Mouse (Mus musculus) forebrain, embryonic 15.5 days (tissue): ENCODE results near the gene Gemin8. TPM values are rescaled to one million over a fixed set of nuclear protein-coding genes. Genes with fewer than 3 reads are reported as not detected.

ENCODE experiments used
- ATAC-seq: fragments of 200-750 bp; cut with Nextera tagmentation; replicated peaks from 2 replicates; pipeline ENCODE4 v1.8.0; 2017; ENCODE audit warnings: mild to moderate bottlenecking, moderate TSS enrichment, moderate library complexity
- H3K27ac ChIP-seq: fragments of 300-500 bp; sonication (generic); replicated peaks from 2 replicates; pipeline ENCODE4 v1.5.1; 2015; ENCODE audit warnings: mild to moderate bottlenecking, inconsistent platforms
- H3K27me3 ChIP-seq: fragments of 300-500 bp; sonication (generic); 2 replicates; pipeline ENCODE4 v1.6.1; 2015; ENCODE audit warnings: inconsistent platforms
- H3K36me3 ChIP-seq: fragments of 300-500 bp; sonication (generic); 2 replicates; pipeline ENCODE4 v1.6.1; 2015; ENCODE audit warnings: mild to moderate bottlenecking, inconsistent platforms
- H3K4me1 ChIP-seq: fragments of 300-500 bp; sonication (generic); 2 replicates; pipeline ENCODE4 v1.6.1; 2015; ENCODE audit warnings: inconsistent platforms
- H3K4me2 ChIP-seq: fragments of 300-500 bp; sonication (generic); replicated peaks from 2 replicates; pipeline ENCODE4 v1.6.1; 2015; ENCODE audit warnings: mild to moderate bottlenecking, inconsistent platforms
- H3K4me3 ChIP-seq: fragments of 300-500 bp; sonication (generic); 2 replicates; pipeline ENCODE4 v1.5.1; 2015; ENCODE audit warnings: mild to moderate bottlenecking, inconsistent platforms
- H3K9ac ChIP-seq: fragments of 300-500 bp; sonication (generic); replicated peaks from 2 replicates; pipeline ENCODE4 v1.6.1; 2015; ENCODE audit warnings: mild to moderate bottlenecking, inconsistent platforms
- H3K9me3 ChIP-seq: fragments of 300-500 bp; sonication (generic); 2 replicates; pipeline ENCODE4 v1.6.1; 2016; ENCODE audit warnings: inconsistent platforms
- WGBS: fragments of 180-500 bp; shearing (Covaris S2); methylation state at CpG from one replicate; pipeline ENCODE4 v1.1.7; 2015; ENCODE audit warnings: mixed read lengths; 5-methylcytosine and 5-hydroxymethylcytosine counted together
- polyA plus RNA-seq: library from polyadenylated mRNA; unstranded; fragments of >200 nt; fragmentation: Nextera tagmentation; extraction: Ambion mirVana; gene quantifications from 2 replicates; pipeline ENCODE4 v1.2.1, GENCODE M21; 2015

The Gemin8 gene
- polyA plus RNA-seq = 11.0 and 11.4 TPM in 2 replicates

DNA sequence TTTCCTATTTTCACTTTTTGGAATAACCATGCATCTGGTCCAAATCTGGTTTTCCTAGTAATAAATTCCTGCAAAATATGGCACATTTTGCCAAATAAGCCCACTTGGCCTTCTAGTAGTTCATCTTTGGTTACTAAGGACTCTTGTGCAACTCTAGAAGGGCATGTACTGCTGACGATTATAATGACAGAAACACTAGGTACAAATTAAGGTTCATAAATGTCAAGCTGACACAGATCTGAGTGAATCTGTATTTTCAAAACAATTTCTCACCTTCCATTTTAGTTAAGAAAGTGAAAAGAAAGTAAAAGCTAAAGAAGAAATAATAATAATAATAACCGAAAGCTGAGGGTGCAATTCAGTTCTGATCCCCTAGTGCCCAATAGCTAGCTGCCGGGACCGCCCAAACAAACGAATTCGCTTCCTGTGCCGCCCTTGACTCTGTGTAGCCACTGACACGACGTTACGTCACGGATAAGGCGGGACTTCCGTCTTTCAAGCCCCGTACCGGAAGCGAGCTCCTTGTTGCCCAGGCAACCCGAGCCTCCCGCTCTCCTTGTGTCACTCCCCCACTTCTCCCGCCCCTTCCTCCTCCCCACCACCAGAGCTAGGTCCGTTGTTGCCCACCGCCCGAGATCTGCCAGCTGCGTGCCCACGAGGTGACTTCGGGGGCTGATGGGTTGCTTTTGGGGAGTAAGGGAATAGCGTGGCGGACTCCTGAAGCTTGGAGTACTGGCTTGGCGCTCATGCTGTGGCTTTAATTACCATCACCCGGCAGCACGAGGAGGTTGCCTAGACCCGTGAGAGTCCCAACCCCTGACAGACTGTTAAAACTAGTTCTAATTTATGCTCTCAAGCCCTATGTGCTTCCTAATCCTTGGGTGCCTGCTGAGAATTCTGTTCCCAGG, at the start of gene Gemin8:
Gene Gemin8, plus strand, starts transcription at position 563 of the 908 bp plus-strand sequence.
- Histone ChIP-seq H3K9ac (peak within 1 kb of the TSS; percentile 55), H3K4me1 (peaks cover 26% of the 10 kb centered on the region), H3K4me2 (peak within 1 kb of the TSS; percentile 40), H3K27ac (peak within 1 kb of the TSS; percentile 89), H3K9me3 (no peaks in the 10 kb centered on the region), H3K36me3 (no peaks in the 10 kb centered on the region), H3K27me3 (no peaks in the 10 kb centered on the region), H3K4me3 (peak within 1 kb of the TSS; percentile 55)
- 15% methylated on average over 31 of the region's 31 CpGs for WGBS
- peak; percentile 99 for ATAC-seq

DNA sequence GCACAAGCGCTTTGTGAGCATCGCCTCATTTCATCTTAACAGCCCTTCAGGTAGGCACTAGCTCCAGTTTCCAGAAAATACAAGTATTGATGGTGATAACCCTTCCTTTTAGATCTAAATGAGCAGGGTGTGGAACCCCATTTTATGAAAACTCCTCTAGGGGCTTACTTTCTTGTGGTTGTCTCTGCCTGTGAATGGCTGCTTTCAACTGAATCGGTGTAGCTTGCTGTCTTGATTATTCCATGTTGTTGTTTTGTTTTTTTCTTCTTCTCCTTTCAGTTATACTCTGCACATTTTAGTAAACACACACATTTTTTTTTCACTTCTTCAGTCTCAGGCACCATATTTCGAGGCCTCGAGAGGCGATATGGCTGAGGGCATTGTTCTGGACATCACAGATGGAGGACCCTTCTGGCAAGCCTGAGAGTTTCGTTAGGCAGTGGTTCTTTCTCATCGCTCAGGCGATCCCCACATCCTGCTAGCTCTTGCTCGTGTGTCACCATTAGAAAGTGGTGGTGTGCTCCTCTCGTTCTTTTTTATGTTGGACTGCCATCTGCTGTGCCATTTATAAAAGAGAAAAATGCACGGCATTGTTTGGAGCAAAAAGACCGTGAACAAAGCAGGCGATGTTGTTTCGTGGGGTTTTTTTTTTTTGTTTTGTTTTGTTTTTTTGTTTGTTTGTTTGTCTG, 23.0 kb upstream of the Gemin8 start:
- no peak overlapping the region for H3K9ac ChIP-seq
- no peak overlapping the region for H3K4me3 ChIP-seq
- ATAC-seq = peak; percentile 92
- H3K4me1 ChIP-seq = no peaks in the 10 kb centered on the region
- no peaks in the 10 kb centered on the region for H3K36me3 ChIP-seq
- peak overlapping the region; percentile 28; the same call in 1 of the 2 replicates for H3K4me2 ChIP-seq
- no peak overlapping the region for H3K27ac ChIP-seq
- H3K27me3 ChIP-seq = no peaks in the 10 kb centered on the region
- WGBS = 37% methylated on average over 15 of the region's 15 CpGs
- H3K9me3 ChIP-seq = no peaks in the 10 kb centered on the region

DNA sequence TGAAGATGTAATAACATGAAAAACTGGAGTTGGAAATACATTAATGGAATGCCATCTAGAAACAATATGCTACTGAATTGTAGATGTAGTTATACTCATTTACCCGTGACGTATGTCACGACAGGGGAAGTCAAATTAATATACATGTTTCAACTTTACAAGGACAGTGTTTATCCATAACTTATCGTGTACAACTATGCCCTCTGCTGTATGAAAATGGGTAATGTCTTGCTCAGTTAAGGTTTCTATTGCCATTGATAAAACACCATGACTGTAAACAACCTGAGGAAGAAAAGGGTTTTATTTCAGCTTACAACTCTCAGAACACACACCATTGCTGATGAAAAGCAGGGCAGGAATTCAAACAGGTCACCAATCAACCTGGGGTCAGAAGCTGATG, 7.5 kb upstream of the Gemin8 start:
- no peaks in the 10 kb centered on the region for H3K27me3 ChIP-seq
- H3K4me3 ChIP-seq = no peak overlapping the region
- H3K4me1 ChIP-seq = no peaks in the 10 kb centered on the region
- H3K9me3 ChIP-seq = no peaks in the 10 kb centered on the region
- no peak overlapping the region for H3K27ac ChIP-seq
- no peak for ATAC-seq
- no peaks in the 10 kb centered on the region for H3K36me3 ChIP-seq
- no peak overlapping the region for H3K4me2 ChIP-seq
- WGBS = 56% methylated on average over 4 of the region's 4 CpGs
- H3K9ac ChIP-seq = no peak overlapping the region

DNA sequence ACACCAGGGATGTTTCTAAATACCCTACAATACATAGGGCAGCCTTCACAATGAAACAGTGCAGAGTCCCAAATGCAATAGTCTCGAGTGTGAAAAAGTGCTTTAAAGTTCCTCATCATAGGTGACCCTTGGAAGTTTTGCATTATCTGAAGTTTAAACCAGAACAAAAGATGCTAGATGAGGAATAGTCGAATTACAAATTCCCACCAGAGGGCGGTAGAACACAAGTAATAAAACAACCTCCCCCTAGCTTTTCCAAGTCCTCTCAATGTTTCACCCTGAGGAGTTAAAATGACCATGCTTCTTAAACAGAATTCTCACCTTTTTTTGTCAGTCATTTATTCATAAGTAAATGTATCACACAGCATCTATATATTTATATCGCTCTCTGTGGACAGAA, 2.9 kb upstream of the Gemin8 start:
- Histone ChIP-seq H3K9ac (no peak overlapping the region), H3K27me3 (no peaks in the 10 kb centered on the region), H3K4me3 (no peak overlapping the region), H3K36me3 (no peaks in the 10 kb centered on the region), H3K4me2 (no peak overlapping the region), H3K9me3 (no peaks in the 10 kb centered on the region), H3K27ac (no peak overlapping the region), H3K4me1 (peaks cover 15% of the 10 kb centered on the region)
- ATAC-seq = no peak
- WGBS = 9% methylated on average over 4 of the region's 4 CpGs

DNA sequence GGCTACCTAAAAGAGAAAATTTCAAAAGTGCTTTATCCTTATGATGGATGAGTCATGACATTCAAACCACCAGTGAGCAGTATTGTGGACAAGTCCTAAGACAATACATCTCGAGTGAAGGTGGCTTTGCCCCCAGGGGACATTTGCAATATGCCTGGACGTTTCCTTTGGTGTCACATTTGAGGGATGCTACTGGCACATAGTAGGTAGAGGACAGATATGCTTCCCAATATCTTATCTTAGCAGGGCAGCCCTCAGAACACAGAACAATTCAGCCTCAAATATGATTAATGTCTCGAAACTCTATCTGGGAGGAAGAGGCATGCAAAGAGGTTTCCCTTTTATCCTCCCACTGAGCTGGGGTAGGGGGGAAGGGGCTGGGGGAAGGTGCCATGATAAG, 2.3 kb upstream of the Gemin8 start:
- ATAC-seq = no peak
- 58% methylated on average over 3 of the region's 3 CpGs for WGBS
- H3K4me1 ChIP-seq = peaks cover 21% of the 10 kb centered on the region

DNA sequence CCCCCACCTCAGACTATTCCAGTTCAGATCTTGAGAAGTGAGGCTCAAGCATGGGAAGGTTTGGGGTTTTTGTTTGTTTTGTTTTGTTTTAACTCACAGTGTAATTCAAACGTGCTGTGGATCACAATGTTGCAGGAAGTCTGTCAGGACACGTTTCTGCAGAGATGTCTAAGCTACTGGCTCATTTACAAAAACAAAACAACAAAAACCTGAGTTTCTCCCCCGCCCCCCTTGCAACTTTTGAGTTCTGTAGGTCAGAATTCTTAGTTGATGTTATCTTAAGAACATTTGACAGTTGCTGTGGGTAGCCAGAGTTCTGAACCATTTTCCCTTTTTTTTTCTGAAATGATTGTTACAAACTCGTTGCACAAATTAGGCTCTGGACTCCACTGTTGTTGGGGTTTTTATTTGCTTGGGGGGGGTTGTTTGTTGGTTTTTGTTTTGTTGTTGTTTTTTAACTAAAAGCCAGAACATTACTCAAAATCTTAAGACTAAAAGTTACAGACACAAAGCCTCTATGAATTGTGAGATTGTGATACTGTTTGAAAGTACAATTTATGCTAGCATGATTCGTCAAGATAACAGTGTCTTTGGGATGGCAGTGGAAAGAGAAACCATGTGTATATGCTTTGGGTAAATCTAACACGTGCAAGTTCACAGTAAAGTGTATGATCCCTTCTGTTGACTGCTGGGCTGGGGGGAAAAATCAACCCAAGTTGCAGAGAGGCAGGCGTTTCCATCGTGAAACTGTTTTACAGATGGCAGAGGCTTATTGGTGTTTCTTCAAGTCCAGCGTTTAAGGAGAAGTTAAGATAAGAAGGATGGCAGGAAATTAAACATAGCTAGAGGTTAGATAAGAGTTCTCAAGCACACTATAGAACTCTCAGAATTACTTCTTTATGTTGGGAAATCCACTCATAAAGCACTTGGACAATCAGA, 815 bp downstream of the Gemin8 start:
- peak overlapping the region; percentile 55 for H3K9ac ChIP-seq
- H3K4me2 ChIP-seq = peak overlapping the region; percentile 40
- H3K4me3 ChIP-seq = peak overlapping the region; percentile 55
- 18% methylated on average over 9 of the region's 9 CpGs for WGBS
- no peaks in the 10 kb centered on the region for H3K36me3 ChIP-seq
- no peaks in the 10 kb centered on the region for H3K27me3 ChIP-seq
- no peaks in the 10 kb centered on the region for H3K9me3 ChIP-seq
- H3K4me1 ChIP-seq = peaks cover 26% of the 10 kb centered on the region
- H3K27ac ChIP-seq = peak overlapping the region; percentile 89
- no peak for ATAC-seq

More for the DNA sequence above, 2.3 kb upstream of the Gemin8 start:
- Histone ChIP-seq H3K4me3 (no peak overlapping the region), H3K27ac (no peak overlapping the region), H3K4me2 (no peak overlapping the region), H3K9ac (no peak overlapping the region), H3K36me3 (no peaks in the 10 kb centered on the region), H3K27me3 (no peaks in the 10 kb centered on the region), H3K9me3 (no peaks in the 10 kb centered on the region)

DNA sequence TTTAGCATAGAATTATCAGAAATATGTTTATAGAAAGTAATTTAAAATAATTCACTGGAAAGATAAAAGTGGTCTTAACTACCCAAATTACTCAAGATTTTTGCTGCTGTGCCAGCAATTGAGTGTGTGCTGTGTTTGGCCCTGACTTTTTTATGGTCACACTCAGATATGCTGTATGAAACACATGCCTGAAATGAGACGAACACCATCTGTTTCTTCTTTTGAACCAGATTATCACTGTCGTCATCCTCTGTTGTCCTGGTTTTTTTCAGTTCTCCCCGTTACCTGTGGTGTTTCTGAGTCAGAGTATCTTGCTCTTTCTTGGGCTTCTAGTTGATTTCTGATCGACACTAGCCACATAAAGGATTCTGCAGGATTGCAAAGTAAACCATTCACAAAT, 1.8 kb downstream of the Gemin8 start:
- peak overlapping the region; percentile 55; the same call in 1 of the 2 replicates for H3K4me3 ChIP-seq
- H3K4me2 ChIP-seq = peak overlapping the region; percentile 40
- no peaks in the 10 kb centered on the region for H3K36me3 ChIP-seq
- H3K27ac ChIP-seq = peak overlapping the region; percentile 89
- no peaks in the 10 kb centered on the region for H3K27me3 ChIP-seq
- H3K4me1 ChIP-seq = peaks cover 26% of the 10 kb centered on the region
- WGBS = 38% methylated on average over 4 of the region's 4 CpGs
- H3K9me3 ChIP-seq = no peaks in the 10 kb centered on the region
- ATAC-seq = no peak
- no peak overlapping the region for H3K9ac ChIP-seq

DNA sequence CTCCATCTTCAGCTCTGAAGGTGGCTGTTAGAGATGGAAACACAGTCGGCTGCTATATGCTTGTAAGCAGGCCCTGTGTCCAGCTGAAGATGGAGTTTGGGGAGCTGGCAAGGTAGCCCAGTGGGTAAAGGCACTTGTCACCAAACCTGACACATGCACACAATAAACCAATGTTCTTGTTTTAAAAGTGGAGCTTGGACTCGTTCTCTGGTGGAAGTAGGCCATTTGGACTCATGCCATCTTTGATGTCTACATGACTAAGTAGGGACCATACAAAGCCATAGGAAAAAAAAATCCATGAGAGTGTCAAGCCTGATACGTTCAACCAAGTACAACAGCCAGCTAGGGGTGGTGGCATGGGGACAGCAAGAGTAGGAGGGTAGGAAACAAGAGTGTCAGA, 2.4 kb downstream of the Gemin8 start:
- Histone ChIP-seq H3K4me2 (peak overlapping the region; percentile 40), H3K4me1 (peaks cover 26% of the 10 kb centered on the region), H3K36me3 (no peaks in the 10 kb centered on the region), H3K27ac (peak overlapping the region; percentile 89), H3K4me3 (0 out of 2 replicates have a peak overlapping the region, but pooled peaks have one; percentile 55), H3K9ac (no peak overlapping the region), H3K9me3 (no peaks in the 10 kb centered on the region), H3K27me3 (no peaks in the 10 kb centered on the region)
- WGBS = 38% methylated on average over 3 of the region's 3 CpGs
- peak; percentile 20; the same call in 1 of the 2 replicates for ATAC-seq

DNA sequence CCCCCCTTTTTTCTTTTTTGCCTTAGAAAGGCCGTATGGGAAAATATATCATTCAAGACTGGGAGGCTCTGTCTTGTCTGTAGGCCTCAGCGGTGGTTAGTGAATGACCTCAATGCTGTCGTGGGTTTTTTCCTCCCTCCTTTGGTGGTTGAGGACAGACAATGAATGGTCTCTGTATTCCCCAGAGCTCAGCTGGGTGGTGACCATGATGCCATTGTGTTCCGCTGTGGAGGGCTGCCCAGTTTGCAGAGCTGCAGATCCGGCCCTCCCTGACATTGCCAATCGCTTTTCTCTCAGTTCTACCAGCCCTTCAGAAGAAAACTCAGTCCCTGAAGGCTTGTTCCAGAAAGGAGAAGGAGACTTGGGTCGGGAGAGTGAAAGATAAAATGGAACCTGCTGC, 3.5 kb downstream of the Gemin8 start:
- peak; percentile 21; the same call in 1 of the 2 replicates for ATAC-seq
- Histone ChIP-seq H3K27me3 (no peaks in the 10 kb centered on the region), H3K36me3 (no peaks in the 10 kb centered on the region), H3K4me1 (peaks cover 26% of the 10 kb centered on the region), H3K27ac (peak overlapping the region; percentile 65), H3K4me3 (no peak overlapping the region), H3K4me2 (0 out of 2 replicates have a peak overlapping the region, but pooled peaks have one; percentile 1), H3K9me3 (no peaks in the 10 kb centered on the region), H3K9ac (no peak overlapping the region)
- 35% methylated on average over 7 of the region's 7 CpGs for WGBS

DNA sequence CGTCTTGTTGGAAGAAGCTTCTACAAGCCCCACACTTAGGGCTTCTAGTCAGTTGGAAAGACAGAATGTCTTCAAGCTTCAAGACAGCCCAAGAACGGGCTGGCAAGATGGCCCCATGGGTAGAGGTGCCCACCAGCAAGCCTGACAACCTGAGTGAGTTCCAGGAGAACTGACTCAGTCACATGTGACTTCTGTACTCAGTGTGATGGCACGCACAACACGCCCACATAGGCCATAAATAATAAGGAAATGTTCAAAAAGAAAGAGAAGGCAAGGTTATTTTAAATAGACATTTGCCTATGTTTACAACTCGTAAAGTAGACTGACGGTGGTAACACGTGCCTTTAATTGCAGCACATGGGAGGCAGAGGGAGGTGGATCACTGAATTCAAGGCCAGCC, 7.7 kb downstream of the Gemin8 start:
- Histone ChIP-seq H3K9ac (no peak overlapping the region), H3K4me3 (no peak overlapping the region), H3K9me3 (no peaks in the 10 kb centered on the region), H3K4me2 (no peak overlapping the region), H3K27ac (no peak overlapping the region), H3K4me1 (peaks cover 5% of the 10 kb centered on the region), H3K27me3 (no peaks in the 10 kb centered on the region), H3K36me3 (no peaks in the 10 kb centered on the region)
- no peak for ATAC-seq
- WGBS = 89% methylated on average over 7 of the region's 7 CpGs

DNA sequence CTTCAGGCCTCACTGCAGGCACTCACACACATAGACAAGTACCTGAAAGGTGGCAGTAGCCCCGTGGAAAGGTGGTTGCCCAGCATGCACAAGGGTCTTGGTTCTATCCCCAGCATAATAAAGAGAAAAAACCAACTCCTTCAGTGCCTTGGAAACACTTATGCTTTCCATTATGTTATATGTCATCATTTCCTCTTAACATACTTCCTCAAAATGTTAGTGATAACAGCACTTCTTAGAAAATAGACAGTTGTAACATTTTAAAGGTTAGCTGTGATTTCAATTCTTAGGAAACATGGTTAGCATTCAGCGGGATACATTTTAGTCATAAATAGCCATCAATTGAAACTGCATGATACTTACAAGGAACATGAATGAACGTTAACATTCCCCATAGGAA, 12.8 kb downstream of the Gemin8 start:
- no peaks in the 10 kb centered on the region for H3K9me3 ChIP-seq
- H3K36me3 ChIP-seq = no peaks in the 10 kb centered on the region
- WGBS = 83% methylated on average over 3 of the region's 3 CpGs
- H3K4me1 ChIP-seq = no peaks in the 10 kb centered on the region
- no peak overlapping the region for H3K4me3 ChIP-seq
- H3K27me3 ChIP-seq = no peaks in the 10 kb centered on the region
- H3K4me2 ChIP-seq = no peak overlapping the region
- ATAC-seq = no peak
- no peak overlapping the region for H3K27ac ChIP-seq
- no peak overlapping the region for H3K9ac ChIP-seq
